Mouse (Mus musculus) forebrain, embryonic 13.5 days (tissue): ENCODE measurements around the gene Psmb11. TPM values are rescaled to one million over a fixed set of nuclear protein-coding genes. Genes with fewer than 3 reads are reported as not detected.

Source experiments
- ATAC-seq: fragments of 200-750 bp; cut with Nextera tagmentation; 2 replicates; pipeline ENCODE4 v1.8.0; 2017
- H3K27ac ChIP-seq: fragments of 300-500 bp; sonication (generic); 2 replicates; pipeline ENCODE4 v1.5.1; 2015; ENCODE audit warnings: inconsistent platforms, mild to moderate bottlenecking, moderate library complexity
- H3K27me3 ChIP-seq: fragments of 300-500 bp; sonication (generic); 2 replicates; pipeline ENCODE4 v1.6.1; 2015; ENCODE audit warnings: mild to moderate bottlenecking, inconsistent platforms
- H3K36me3 ChIP-seq: fragments of 300-500 bp; sonication (generic); 2 replicates; pipeline ENCODE4 v1.6.1; 2015; ENCODE audit warnings: mild to moderate bottlenecking, inconsistent platforms; ENCODE audit not compliant: poor library complexity, severe bottlenecking
- H3K4me1 ChIP-seq: fragments of 300-500 bp; sonication (generic); 2 replicates; pipeline ENCODE4 v1.6.1; 2015; ENCODE audit warnings: inconsistent platforms
- H3K4me2 ChIP-seq: fragments of 300-500 bp; sonication (generic); 2 replicates; pipeline ENCODE4 v1.6.1; 2015; ENCODE audit warnings: inconsistent platforms, mild to moderate bottlenecking, moderate library complexity
- H3K4me3 ChIP-seq: fragments of 300-500 bp; sonication (generic); 2 replicates; pipeline ENCODE4 v1.5.1; 2015; ENCODE audit warnings: mild to moderate bottlenecking, inconsistent platforms
- H3K9ac ChIP-seq: fragments of 300-500 bp; sonication (generic); 2 replicates; pipeline ENCODE4 v1.6.1; 2015; ENCODE audit warnings: mild to moderate bottlenecking, inconsistent platforms
- H3K9me3 ChIP-seq: fragments of 300-500 bp; sonication (generic); replicated peaks from 2 replicates; pipeline ENCODE4 v1.6.1; 2016; ENCODE audit warnings: inconsistent platforms
- WGBS: fragments of 180-500 bp; shearing (Covaris S2); methylation state at CpG from one replicate; pipeline ENCODE4 v1.1.7; 2015; 5-methylcytosine and 5-hydroxymethylcytosine counted together
- polyA plus RNA-seq: library from polyadenylated mRNA; unstranded; fragments of >200 nt; fragmentation: Nextera tagmentation; extraction: Ambion mirVana; gene quantifications from 2 replicates; pipeline ENCODE4 v1.2.1, GENCODE M21; 2015

Psmb11 gene
- polyA plus RNA-seq, 1 experiment from 2014 or later, result 0.04 TPM

DNA sequence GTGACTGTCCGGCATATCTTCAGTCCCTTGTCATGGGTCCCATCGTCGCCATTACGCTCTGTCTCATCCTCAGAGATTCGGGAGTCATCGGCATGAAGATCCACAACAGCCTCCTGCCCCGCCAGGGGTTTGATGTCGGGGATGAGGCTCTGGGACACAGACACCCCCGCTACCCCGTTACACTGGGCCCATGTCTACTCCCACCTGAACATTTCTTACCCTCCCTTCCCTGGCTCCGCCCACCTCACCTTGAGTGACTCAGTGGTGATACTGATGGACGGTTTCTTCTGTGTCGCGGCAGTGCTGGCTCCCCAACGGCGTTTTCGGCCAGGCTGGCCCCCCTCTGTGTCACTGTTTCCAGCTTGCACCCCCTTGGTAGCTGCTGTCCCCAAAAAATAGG lies 25.2 kb downstream of the Psmb11 start:
- no peak overlapping the region for H3K9ac ChIP-seq
- peaks cover 89% of the 10 kb centered on the region for H3K36me3 ChIP-seq
- no peak overlapping the region for H3K27ac ChIP-seq
- H3K9me3 ChIP-seq, result no peaks in the 10 kb centered on the region
- H3K4me1 ChIP-seq, result peaks cover 34% of the 10 kb centered on the region
- no peak for ATAC-seq
- H3K4me3 ChIP-seq, result no peak overlapping the region
- H3K4me2 ChIP-seq, result no peak overlapping the region
- no peaks in the 10 kb centered on the region for H3K27me3 ChIP-seq
- 95% methylated on average over 17 of the region's 17 CpGs for WGBS

DNA sequence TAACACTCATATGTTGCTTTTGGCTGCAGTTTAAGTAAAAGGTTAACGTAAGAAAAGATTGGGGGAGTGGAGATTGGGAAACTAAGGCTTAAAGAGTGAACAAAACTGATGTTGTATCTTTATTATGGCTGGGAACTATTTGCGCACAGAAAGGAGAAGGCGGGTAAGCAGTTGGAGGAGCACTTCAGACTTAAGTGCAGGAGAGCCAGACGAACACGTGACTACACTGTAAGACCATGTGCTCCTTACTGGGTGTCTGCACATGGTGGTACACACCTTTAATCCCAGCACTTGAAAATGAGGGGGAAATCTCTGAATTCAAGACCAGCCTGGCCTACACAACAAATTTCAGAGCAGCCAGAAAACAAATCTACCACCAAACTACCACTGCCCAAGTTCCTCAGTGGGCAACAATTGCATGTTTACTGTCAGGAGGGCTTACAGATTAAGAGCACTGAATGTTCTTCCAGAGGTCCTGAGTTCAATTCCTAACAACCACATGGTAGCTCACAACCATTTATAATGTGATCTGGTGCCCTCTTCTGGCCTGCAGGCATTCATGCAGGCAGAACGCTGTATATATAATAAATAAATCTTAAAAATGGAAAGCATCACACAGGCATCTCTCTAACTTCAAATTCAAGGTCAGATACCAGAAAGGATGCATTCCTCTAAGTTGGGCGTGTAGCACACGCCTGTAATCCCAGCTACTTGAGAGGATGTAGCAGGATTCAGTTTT lies 25.8 kb downstream of the Psmb11 start:
- peaks cover 92% of the 10 kb centered on the region for H3K36me3 ChIP-seq
- no peak for ATAC-seq
- no peaks in the 10 kb centered on the region for H3K9me3 ChIP-seq
- H3K4me3 ChIP-seq, result no peak overlapping the region
- no peak overlapping the region for H3K27ac ChIP-seq
- no peak overlapping the region for H3K4me2 ChIP-seq
- WGBS, result 93% methylated on average over 8 of the region's 8 CpGs
- H3K27me3 ChIP-seq, result no peaks in the 10 kb centered on the region
- H3K9ac ChIP-seq, result no peak overlapping the region
- peaks cover 37% of the 10 kb centered on the region for H3K4me1 ChIP-seq

DNA sequence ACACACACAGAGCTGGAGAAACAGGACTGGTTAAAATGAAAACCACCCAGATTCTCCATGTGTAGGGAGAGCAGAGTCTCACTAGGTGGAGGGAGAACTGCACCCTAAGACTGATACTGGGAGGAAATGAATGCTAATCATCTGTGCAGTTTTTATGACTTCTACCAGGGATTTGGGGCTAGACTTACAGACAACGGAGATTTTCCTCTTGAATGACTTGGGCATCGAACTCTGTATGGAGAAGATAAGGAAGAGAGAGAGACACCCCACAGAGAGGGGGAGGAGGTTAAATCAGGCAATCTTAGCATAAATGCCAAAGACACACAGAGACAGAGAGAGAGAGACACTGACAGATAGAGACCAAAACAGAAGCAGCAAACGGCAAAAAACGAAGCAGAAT lies 26.7 kb downstream of the Psmb11 start:
- H3K36me3 ChIP-seq, result peaks cover 84% of the 10 kb centered on the region
- H3K4me1 ChIP-seq, result peaks cover 41% of the 10 kb centered on the region
- H3K9me3 ChIP-seq, result no peaks in the 10 kb centered on the region
- H3K27me3 ChIP-seq, result no peaks in the 10 kb centered on the region
- no peak overlapping the region for H3K4me2 ChIP-seq
- 77% methylated on average over 4 of the region's 4 CpGs for WGBS
- no peak overlapping the region for H3K27ac ChIP-seq
- ATAC-seq, result no peak
- H3K4me3 ChIP-seq, result no peak overlapping the region
- no peak overlapping the region for H3K9ac ChIP-seq

DNA sequence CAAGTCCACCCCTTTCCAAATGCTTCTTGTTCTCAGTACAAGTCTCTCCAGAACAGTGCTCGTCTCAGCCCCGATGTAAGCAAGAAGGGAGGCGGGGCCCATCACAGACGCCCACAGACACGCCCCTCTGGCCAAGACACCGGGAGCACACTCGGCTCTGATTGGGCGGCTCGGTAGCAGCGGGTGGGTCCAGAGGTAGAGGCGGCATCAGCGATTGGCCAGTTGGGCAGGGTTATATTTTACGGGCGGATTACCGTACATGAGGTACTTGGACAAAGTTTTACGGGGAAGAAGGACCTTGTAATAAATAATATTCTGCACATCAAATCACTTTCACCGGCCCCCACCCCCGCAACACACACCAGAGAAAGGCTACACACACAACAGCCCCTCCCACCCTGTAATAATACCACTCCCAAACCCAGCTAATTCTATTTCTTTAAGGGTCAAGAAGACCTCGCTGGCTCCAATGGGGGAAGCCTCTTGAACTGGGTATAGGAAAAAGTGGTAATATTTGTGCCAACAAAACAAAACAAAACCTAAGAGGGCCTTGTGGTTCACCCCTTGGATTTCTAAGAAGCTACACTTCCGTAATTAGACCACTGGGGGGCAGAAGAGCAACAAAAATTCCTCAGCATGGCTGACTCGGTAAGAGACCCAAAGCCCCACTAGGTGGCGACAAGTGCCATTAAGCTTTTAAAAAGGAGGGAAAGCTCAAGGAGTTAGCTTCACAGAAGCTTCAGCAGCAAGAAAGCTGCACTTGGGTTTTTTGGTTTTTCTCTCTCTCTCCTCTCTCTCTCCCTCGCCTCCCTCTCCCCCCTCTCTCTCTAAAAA lies 29.6 kb downstream of the Psmb11 start:
- H3K4me1 ChIP-seq, result peaks cover 49% of the 10 kb centered on the region
- no peak overlapping the region for H3K27ac ChIP-seq

DNA sequence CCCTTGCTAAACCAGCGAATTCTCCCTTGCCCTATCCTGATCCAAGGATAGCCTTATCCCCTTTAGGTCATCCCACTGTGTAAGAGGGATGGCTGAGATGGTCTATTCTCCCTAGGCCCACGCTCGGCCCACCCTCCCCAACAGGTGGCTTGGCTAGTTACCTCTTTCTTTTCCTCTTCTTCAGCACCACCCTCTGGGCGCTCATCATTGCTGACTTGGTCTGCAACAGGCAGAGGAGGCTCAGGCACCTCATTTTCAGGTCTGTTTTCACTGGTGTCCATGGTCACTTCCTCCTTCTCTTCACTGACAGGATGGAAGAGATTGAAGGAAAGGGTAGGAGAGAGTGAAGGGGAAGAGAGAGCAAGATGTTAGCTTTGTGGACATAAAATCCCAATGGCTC lies 30.3 kb downstream of the Psmb11 start:
- Histone ChIP-seq H3K4me3 (no peak overlapping the region), H3K9me3 (no peaks in the 10 kb centered on the region), H3K36me3 (peaks cover 70% of the 10 kb centered on the region), H3K4me2 (peak overlapping the region; percentile 89), H3K27ac (no peak overlapping the region), H3K9ac (peak overlapping the region; percentile 89; the same call in 1 of the 2 replicates), H3K27me3 (no peaks in the 10 kb centered on the region), H3K4me1 (peaks cover 49% of the 10 kb centered on the region)
- 74% methylated on average over 4 of the region's 4 CpGs for WGBS
- 0 out of 2 replicates have a peak, but pooled peaks have one; percentile 8 for ATAC-seq

More for the DNA sequence above, 29.6 kb downstream of the Psmb11 start:
- peaks cover 70% of the 10 kb centered on the region for H3K36me3 ChIP-seq
- peak overlapping the region; percentile 1; the same call in 1 of the 2 replicates for H3K4me3 ChIP-seq
- ATAC-seq, result peak; percentile 51
- 66% methylated on average over 23 of the region's 23 CpGs for WGBS
- no peaks in the 10 kb centered on the region for H3K27me3 ChIP-seq
- H3K9me3 ChIP-seq, result no peaks in the 10 kb centered on the region
- peak overlapping the region; percentile 89 for H3K4me2 ChIP-seq
- H3K9ac ChIP-seq, result no peak overlapping the region

DNA sequence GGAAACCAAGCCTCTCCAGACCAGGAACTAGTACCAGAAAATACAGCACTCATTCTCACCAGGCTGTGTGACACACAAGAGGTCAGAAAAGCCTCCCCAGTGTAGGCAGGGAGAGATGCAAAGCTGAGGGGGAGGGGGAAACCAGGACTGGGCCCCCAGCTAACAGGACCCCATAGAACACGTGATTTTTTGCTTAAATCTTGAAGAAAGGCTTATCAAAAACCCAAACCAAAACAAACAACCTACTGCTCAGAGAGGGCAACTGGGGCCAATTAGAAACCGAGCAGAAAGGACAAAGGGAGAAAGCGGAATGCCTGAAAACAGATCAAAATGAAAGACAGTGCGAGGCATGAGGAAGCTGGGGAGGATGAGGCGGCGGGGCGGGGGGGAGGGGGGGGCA lies 31.6 kb downstream of the Psmb11 start:
- Histone ChIP-seq H3K36me3 (peaks cover 70% of the 10 kb centered on the region), H3K27me3 (no peaks in the 10 kb centered on the region), H3K27ac (peak overlapping the region; percentile 83), H3K9me3 (no peaks in the 10 kb centered on the region), H3K4me3 (peak overlapping the region; percentile 73), H3K4me1 (peaks cover 49% of the 10 kb centered on the region), H3K4me2 (peak overlapping the region; percentile 89), H3K9ac (peak overlapping the region; percentile 89)
- no peak for ATAC-seq
- WGBS, result 2% methylated on average over 7 of the region's 7 CpGs

DNA sequence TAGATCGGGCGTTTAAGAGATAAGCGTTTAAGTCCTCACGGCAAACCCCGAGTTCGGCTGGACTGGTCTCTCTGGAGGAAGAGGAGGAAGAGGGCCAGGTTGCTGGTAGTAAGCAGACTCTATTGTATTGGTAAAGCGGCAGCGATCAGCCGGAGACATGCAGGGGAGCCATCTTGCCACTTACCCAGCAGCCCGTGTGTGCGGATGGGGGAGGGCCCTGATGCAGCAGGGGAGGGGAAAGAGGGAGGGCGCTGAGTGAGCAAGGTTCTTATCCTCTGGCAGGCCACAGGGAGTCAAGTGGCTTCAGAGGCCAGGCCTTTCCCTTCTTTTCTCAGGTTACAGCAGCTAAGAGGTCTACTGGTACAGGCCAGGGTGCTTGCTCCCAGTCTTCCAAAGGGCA lies 32.3 kb downstream of the Psmb11 start:
- Histone ChIP-seq H3K9ac (peak overlapping the region; percentile 89), H3K4me1 (peaks cover 46% of the 10 kb centered on the region), H3K9me3 (no peaks in the 10 kb centered on the region), H3K27me3 (no peaks in the 10 kb centered on the region), H3K4me3 (peak overlapping the region; percentile 73), H3K27ac (peak overlapping the region; percentile 83), H3K4me2 (peak overlapping the region; percentile 89), H3K36me3 (peaks cover 70% of the 10 kb centered on the region)
- peak; percentile 91 for ATAC-seq
- WGBS, result 1% methylated on average over 12 of the region's 12 CpGs

DNA sequence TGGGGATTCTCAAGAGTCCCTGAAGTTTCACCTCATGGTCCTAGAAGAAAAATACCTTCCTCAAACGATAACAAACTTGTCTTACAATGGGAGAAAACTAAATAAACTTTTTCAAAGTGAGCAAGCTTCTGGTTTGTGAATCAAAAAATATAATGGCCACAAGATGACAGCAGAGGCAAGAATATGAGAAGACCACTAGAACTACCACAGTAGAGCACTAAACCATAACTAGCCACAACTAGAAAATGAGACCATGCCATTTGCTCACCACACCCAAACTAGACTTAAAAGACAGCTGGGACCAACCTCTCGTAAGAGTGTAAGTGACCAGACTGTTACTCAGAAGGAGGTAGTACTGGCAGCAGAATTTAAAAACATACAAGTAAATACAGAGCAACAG lies 38.8 kb downstream of the Psmb11 start:
- Histone ChIP-seq H3K4me3 (no peak overlapping the region), H3K4me1 (no peaks in the 10 kb centered on the region), H3K27ac (no peak overlapping the region), H3K9me3 (no peaks in the 10 kb centered on the region), H3K4me2 (no peak overlapping the region), H3K27me3 (no peaks in the 10 kb centered on the region), H3K9ac (no peak overlapping the region), H3K36me3 (peaks cover 99% of the 10 kb centered on the region)
- WGBS, result 87% methylated on average over 2 of the region's 2 CpGs
- no peak for ATAC-seq

DNA sequence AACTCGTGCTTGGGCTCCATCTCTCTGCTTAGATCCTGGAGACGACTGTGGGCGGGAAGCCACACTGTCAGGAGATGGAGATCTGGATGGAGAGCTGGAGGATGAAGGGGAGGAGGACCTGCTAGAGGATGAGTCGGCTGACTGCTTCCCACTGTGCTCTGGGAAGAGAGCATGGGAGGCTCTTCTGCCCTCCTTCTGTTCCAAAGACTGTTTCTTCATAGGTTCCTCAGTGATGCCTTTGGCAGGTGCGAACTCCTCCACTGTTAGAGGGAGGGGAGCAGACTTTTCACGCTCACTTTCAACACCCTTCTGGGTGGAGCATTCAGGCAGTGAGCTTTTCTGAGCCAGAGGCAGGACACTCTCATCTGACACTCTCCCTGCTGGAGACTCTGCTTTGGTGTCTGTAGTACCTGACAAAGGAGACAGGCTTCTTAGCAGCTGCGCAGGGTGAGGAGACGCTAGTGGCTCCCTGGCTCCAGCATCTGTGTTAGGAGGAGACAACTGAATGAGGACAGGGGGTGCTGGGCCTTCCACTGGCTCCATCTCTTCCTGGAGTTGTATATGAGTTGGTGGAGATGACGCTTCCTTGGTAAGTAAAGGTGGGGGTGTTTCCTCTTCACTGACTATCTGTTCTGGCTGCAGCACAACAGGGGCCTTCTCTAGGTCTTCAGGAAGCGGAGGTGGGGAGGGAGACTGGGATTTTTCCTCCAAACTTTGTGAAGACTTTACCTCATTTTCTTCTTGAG lies 43.4 kb downstream of the Psmb11 start:
- Histone ChIP-seq H3K27me3 (no peaks in the 10 kb centered on the region), H3K4me3 (no peak overlapping the region), H3K9ac (no peak overlapping the region), H3K36me3 (peaks cover 97% of the 10 kb centered on the region), H3K27ac (no peak overlapping the region), H3K9me3 (no peaks in the 10 kb centered on the region), H3K4me2 (no peak overlapping the region), H3K4me1 (no peaks in the 10 kb centered on the region)
- ATAC-seq, result no peak
- WGBS, result 92% methylated on average over 10 of the region's 10 CpGs

DNA sequence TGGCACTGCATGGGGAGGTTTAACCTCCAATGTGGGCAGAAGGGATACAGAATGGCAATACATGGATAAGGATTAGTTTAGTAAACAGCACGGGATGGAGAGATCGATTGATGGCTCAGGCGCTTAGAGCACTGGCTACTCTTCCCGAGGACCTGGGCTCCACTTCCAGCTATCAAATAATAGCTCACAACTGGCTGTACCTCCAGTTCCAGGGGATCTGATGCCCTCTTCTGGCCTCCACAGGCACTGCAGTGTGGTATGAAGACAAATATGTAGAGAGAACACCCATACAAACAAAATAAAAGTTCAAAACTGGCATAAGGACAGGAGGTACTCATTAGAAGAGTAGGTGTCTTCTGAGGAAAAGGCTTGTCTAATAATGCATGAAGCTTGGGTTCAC lies 48.1 kb downstream of the Psmb11 start:
- no peaks in the 10 kb centered on the region for H3K9me3 ChIP-seq
- H3K4me3 ChIP-seq, result no peak overlapping the region
- H3K4me2 ChIP-seq, result no peak overlapping the region
- no peak overlapping the region for H3K27ac ChIP-seq
- WGBS, result 73% methylated on average over 4 of the region's 4 CpGs
- H3K36me3 ChIP-seq, result peaks cover 86% of the 10 kb centered on the region
- no peaks in the 10 kb centered on the region for H3K4me1 ChIP-seq
- H3K9ac ChIP-seq, result no peak overlapping the region
- no peaks in the 10 kb centered on the region for H3K27me3 ChIP-seq
- ATAC-seq, result no peak

DNA sequence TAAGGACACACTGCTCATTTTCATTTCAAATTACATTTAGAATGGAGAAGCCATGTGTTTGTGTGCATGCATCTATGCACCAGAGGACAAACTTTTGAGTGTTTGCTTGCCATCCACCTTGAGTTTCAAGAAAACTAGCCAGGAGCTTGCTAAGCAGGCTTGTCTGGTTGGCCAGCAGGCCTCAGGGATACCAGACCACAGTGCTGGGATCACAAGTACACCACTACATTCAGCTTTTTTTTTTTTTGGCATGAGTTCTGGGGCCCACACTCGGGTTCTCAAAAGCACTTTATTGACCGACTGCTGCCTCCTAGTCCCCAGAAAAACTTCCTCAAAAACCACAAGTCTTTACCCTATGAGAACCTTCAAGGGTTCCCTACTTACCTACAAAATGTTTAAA lies 53.1 kb downstream of the Psmb11 start:
- no peak overlapping the region for H3K4me3 ChIP-seq
- H3K36me3 ChIP-seq, result peaks cover 84% of the 10 kb centered on the region
- no peak overlapping the region for H3K9ac ChIP-seq
- no peaks in the 10 kb centered on the region for H3K4me1 ChIP-seq
- no peak overlapping the region for H3K27ac ChIP-seq
- H3K9me3 ChIP-seq, result no peaks in the 10 kb centered on the region
- 87% methylated on average over 2 of the region's 2 CpGs for WGBS
- ATAC-seq, result no peak
- H3K4me2 ChIP-seq, result no peak overlapping the region
- no peaks in the 10 kb centered on the region for H3K27me3 ChIP-seq

DNA sequence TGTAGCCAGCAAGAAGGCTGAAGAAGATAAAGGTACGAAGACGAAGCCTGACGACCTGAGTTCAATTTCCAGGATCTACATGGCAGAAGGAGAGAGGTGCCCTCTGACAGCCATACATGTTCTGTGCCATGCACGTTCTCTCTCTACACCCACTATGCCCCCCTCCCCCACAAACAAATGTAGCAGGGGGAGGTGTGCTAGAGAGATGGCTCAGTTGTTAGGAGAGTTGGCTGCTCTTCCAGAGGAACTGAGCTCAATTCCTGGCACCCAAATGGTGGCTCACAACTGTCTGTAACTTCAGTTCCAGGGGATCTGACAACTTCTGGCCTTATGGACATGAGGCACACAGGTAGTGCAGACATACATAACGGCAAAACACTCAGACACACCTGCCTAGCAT lies 55.1 kb downstream of the Psmb11 start:
- 92% methylated on average over 5 of the region's 5 CpGs for WGBS

More for the DNA sequence above, 55.1 kb downstream of the Psmb11 start:
- H3K9ac ChIP-seq, result no peak overlapping the region
- no peak overlapping the region for H3K4me3 ChIP-seq
- no peak overlapping the region for H3K27ac ChIP-seq
- H3K9me3 ChIP-seq, result no peaks in the 10 kb centered on the region
- H3K4me1 ChIP-seq, result no peaks in the 10 kb centered on the region
- H3K4me2 ChIP-seq, result no peak overlapping the region
- no peaks in the 10 kb centered on the region for H3K27me3 ChIP-seq
- peaks cover 84% of the 10 kb centered on the region for H3K36me3 ChIP-seq
- ATAC-seq, result no peak
